Mouse (Mus musculus) spleen, adult 18-20 months (tissue): ENCODE results near the gene Gm49337.
A peak's percentile ranks its signal among the peaks of the same experiment; 100 is the strongest.

Experiments used
- DNase-seq, 2 experiments: peaks; one replicate each; pipeline ENCODE4 v3.0.0; 2022; ENCODE audit warnings: mixed read lengths in 2 of 2

Gm49337 gene

DNA sequence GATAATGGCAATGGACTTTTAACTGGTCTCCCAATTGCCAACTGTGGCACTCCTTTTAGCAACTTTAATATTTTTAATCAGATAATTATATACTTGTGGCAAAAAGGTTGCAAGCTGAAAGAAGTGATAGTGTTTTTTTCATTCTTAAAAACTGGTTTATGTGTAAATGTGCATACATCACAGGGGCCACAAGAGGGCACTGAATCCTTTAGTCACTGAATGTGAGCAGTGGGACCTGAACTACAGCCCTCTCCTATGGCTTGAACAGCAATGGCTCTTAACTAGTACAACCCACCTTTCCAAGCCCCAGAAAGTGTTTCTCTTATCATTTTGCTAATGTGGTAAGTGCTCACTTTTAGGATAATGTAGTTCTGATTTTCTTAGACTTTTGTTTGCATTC lies 168.9 kb downstream of the Gm49337 start:
- peak in 1 of 2 experiments; percentile 40 for DNase-seq
